Mouse (Mus musculus) MEL (cell line): Measurements from ENCODE around the gene Trex1.

ENCODE experiments used
- CTCF ChIP-seq, 3 experiments: IDR thresholded peaks in 2 of 3; conservative IDR thresholded peaks in 1 of 3; 2 replicates each; pipeline ENCODE4 v1.5.1; 2011 to 2012; ENCODE audit warnings: low read length in 3 of 3, low read depth in 2 of 3, mild to moderate bottlenecking in 2 of 3, improper control_type of control experiment in 1 of 3, inconsistent platforms in 1 of 3, mixed read lengths in 1 of 3, moderate library complexity in 1 of 3; ENCODE audit not compliant: control insufficient read depth in 1 of 3, insufficient read depth in 1 of 3, poor library complexity in 1 of 3, severe bottlenecking in 1 of 3
- E2F4 ChIP-seq: IDR thresholded peaks from 2 replicates; pipeline ENCODE4 v1.6.1; 2011; ENCODE audit warnings: low read depth, low read length, improper control_type of control experiment, borderline replicate concordance
- GATA1 ChIP-seq: IDR thresholded peaks from 2 replicates; pipeline ENCODE4 v1.6.1; 2011; ENCODE audit warnings: low read depth, low read length, improper control_type of control experiment
- NRF1 ChIP-seq: IDR thresholded peaks from 2 replicates; pipeline ENCODE4 v1.6.1; 2014; ENCODE audit warnings: low read depth, mild to moderate bottlenecking, inconsistent platforms, low read length, improper control_type of control experiment, moderate library complexity; ENCODE audit not compliant: poor library complexity, insufficient read depth, severe bottlenecking
- TBP ChIP-seq: IDR thresholded peaks from 2 replicates; pipeline ENCODE4 v1.8.0; 2011; ENCODE audit warnings: low read depth, low read length, improper control_type of control experiment
- USF1 ChIP-seq: IDR thresholded peaks from 2 replicates; pipeline ENCODE4 v1.6.1; 2014; ENCODE audit warnings: low read depth, mild to moderate bottlenecking, inconsistent platforms, low read length, improper control_type of control experiment, moderate library complexity

- TF ChIP-seq GATA1: no peak
- no peak for TF ChIP-seq USF1
- TF ChIP-seq NRF1: no peak
- no peak for TF ChIP-seq CTCF (IDR thresholded peaks at IDR 0.05 in 2 of 3, conservative IDR thresholded peaks at IDR 0.05 in 1 of 3; ENCODE audit: control insufficient read depth in 1 of 3, insufficient read depth in 1 of 3, low read depth in 2 of 3, low read length in 3 of 3, poor library complexity in 1 of 3, severe bottlenecking in 1 of 3)
- TF ChIP-seq E2F4: no peak
- TF ChIP-seq TBP: no peak
Measured at GRCm38 (mm10) chr9:109101933-109102445, 42.5 kb upstream of the Trex1 start.
